Mouse (Mus musculus) C2C12 (cell line): Measurements from ENCODE around the gene Serpina3k. TPM values are rescaled to one million over a fixed set of nuclear protein-coding genes. Genes with fewer than 3 reads are reported as not detected.
"Not testable (repeated sequence)": the region's sequence is repeated elsewhere in the genome, so short reads cannot be mapped to it uniquely, and the experiment has no call there.

Experiments used
- H3K27me3 ChIP-seq: one replicate; pipeline ENCODE4 v1.6.1; 2011; ENCODE audit not compliant: control insufficient read depth, insufficient read depth, insufficient read length
- H3K36me3 ChIP-seq: one replicate; pipeline ENCODE4 v1.6.1; 2011; ENCODE audit not compliant: control insufficient read depth, insufficient read depth
- H3K4me3 ChIP-seq: one replicate; pipeline ENCODE4 v1.5.1; 2011; ENCODE audit warnings: mild to moderate bottlenecking, control low read depth; ENCODE audit not compliant: poor library complexity, insufficient read depth, severe bottlenecking
- H3K79me2 ChIP-seq: one replicate; pipeline ENCODE4 v1.6.1; 2011; ENCODE audit not compliant: control insufficient read depth, insufficient read depth
- H3K79me3 ChIP-seq: one replicate; pipeline ENCODE4 v1.6.1; 2011; ENCODE audit warnings: low read depth, control low read depth
- H3ac ChIP-seq: one replicate; pipeline ENCODE3; 2011; ENCODE audit warnings: low read depth; ENCODE audit not compliant: control insufficient read depth, insufficient read length
- CEBPB ChIP-seq: IDR thresholded peaks from one replicate; pipeline ENCODE4 v1.6.1; 2011; ENCODE audit warnings: low read depth, mild to moderate bottlenecking, control low read depth, moderate library complexity
- CTCF ChIP-seq: IDR thresholded peaks from one replicate; pipeline ENCODE4 v1.5.1; 2011; ENCODE audit not compliant: control insufficient read depth, insufficient read depth, insufficient read length
- FOSL1 ChIP-seq: IDR thresholded peaks from one replicate; pipeline ENCODE4 v1.8.0; 2011; ENCODE audit warnings: mild to moderate bottlenecking, low read length; ENCODE audit not compliant: poor library complexity, insufficient read depth, severe bottlenecking
- MAX ChIP-seq: IDR thresholded peaks from one replicate; pipeline ENCODE4 v1.6.1; 2011; ENCODE audit warnings: mild to moderate bottlenecking, control low read depth
- MYOD1 ChIP-seq: IDR thresholded peaks from one replicate; pipeline ENCODE4 v1.6.1; 2011; ENCODE audit warnings: low read depth; ENCODE audit not compliant: control insufficient read depth, insufficient read length
- MYOG ChIP-seq: IDR thresholded peaks from one replicate; pipeline ENCODE4 v1.6.1; 2011; ENCODE audit not compliant: control insufficient read depth, insufficient read length; ENCODE audit errors: extremely low read depth
- USF1 ChIP-seq: IDR thresholded peaks from one replicate; pipeline ENCODE4 v1.6.1; 2011; ENCODE audit warnings: low read depth, mild to moderate bottlenecking, control low read depth, moderate library complexity
- polyA plus RNA-seq: library from polyadenylated mRNA; unstranded; fragments of >200 nt; fragmentation: generic; extraction: Trizol; gene quantifications from one replicate; pipeline ENCODE4 v1.2.1, GENCODE M21; 2012; ENCODE audit warnings: missing spikeins

Serpina3k gene
- polyA plus RNA-seq, 1 experiment: not detected

- Histone ChIP-seq H3K4me3 (no peak overlapping the region), H3K27me3 (no peaks in the 10 kb centered on the region), H3K79me3 (no peaks in the 10 kb centered on the region), H3ac (no peak overlapping the region), H3K79me2 (no peaks in the 10 kb centered on the region), H3K36me3 (no peaks in the 10 kb centered on the region)
- TF ChIP-seq CTCF: no peak
Observed at GRCm38 (mm10) chr12:104322454-104322853, 15.8 kb upstream of the Serpina3k start.

GRCm38 (mm10) chr12:104331701-104332100 is 6.6 kb upstream of the Serpina3k start:
- no peaks in the 10 kb centered on the region for H3K27me3 ChIP-seq
- no peak overlapping the region for H3K4me3 ChIP-seq
- TF ChIP-seq CEBPB: no peak
- no peak for TF ChIP-seq MAX
- TF ChIP-seq MYOG: no peak
- TF ChIP-seq CTCF: no peak
- TF ChIP-seq FOSL1: no peak
- TF ChIP-seq USF1: no peak
- no peak for TF ChIP-seq MYOD1
- H3K79me2 ChIP-seq: no peaks in the 10 kb centered on the region
- H3K36me3 ChIP-seq: no peaks in the 10 kb centered on the region
- H3K79me3 ChIP-seq: no peaks in the 10 kb centered on the region
- H3ac ChIP-seq: no peak overlapping the region

- H3K36me3 ChIP-seq, H3K27me3 ChIP-seq, H3K79me2 ChIP-seq, H3K79me3 ChIP-seq, H3ac ChIP-seq, H3K4me3 ChIP-seq: not testable (repeated sequence)
Observed at GRCm38 (mm10) chr12:104336873-104337272, 1.4 kb upstream of the Serpina3k start.

GRCm38 (mm10) chr12:104338705-104339104 is 419 bp downstream of the Serpina3k start:
- H3ac ChIP-seq: no peak overlapping the region
- no peaks in the 10 kb centered on the region for H3K27me3 ChIP-seq
- H3K4me3 ChIP-seq: no peak overlapping the region
- H3K79me2 ChIP-seq: no peaks in the 10 kb centered on the region
- H3K79me3 ChIP-seq: no peaks in the 10 kb centered on the region
- H3K36me3 ChIP-seq: no peaks in the 10 kb centered on the region
- TF ChIP-seq CTCF (no peak), USF1 (no peak), CEBPB (no peak), MAX (no peak), MYOD1 (no peak), MYOG (no peak), FOSL1 (no peak)

GRCm38 (mm10) chr12:104342489-104342888 is 4.2 kb downstream of the Serpina3k start:
- not testable (repeated sequence) for H3K27me3 ChIP-seq, H3K36me3 ChIP-seq, H3K79me3 ChIP-seq, H3ac ChIP-seq, H3K4me3 ChIP-seq, H3K79me2 ChIP-seq

- Histone ChIP-seq H3ac (no peak overlapping the region), H3K36me3 (no peaks in the 10 kb centered on the region), H3K27me3 (no peaks in the 10 kb centered on the region), H3K79me3 (no peaks in the 10 kb centered on the region), H3K79me2 (no peaks in the 10 kb centered on the region), H3K4me3 (no peak overlapping the region)
- TF ChIP-seq MYOG (no peak), USF1 (no peak), MAX (no peak)
Observed at GRCm38 (mm10) chr12:104345181-104345580, 6.9 kb downstream of the Serpina3k start.

- TF ChIP-seq FOSL1 (no peak), CTCF (no peak), MYOG (no peak), MAX (no peak), CEBPB (no peak), USF1 (no peak), MYOD1 (no peak)
- H3K79me2 ChIP-seq: no peaks in the 10 kb centered on the region
- H3ac ChIP-seq: no peak overlapping the region
- H3K4me3 ChIP-seq: no peak overlapping the region
- H3K27me3 ChIP-seq: no peaks in the 10 kb centered on the region
- no peaks in the 10 kb centered on the region for H3K36me3 ChIP-seq
- H3K79me3 ChIP-seq: no peaks in the 10 kb centered on the region
Observed at GRCm38 (mm10) chr12:104345707-104346106, 7.4 kb downstream of the Serpina3k start.
